Mouse (Mus musculus): Measurements from ENCODE around the gene Topaz1. TPM values are rescaled to one million over a fixed set of nuclear protein-coding genes. Genes with fewer than 3 reads are reported as not detected.

Topaz1 gene
- not detected for total RNA-seq (2023)

GRCm38 (mm10) chr9:122747060-122747459, at the start of gene Topaz1:
TSS of gene Topaz1 (plus strand) at chr9:122747346.

GRCm38 (mm10) chr9:122805053-122805844, 58.1 kb downstream of the Topaz1 start, which contains the start of gene Tcaim:
TSS of gene Tcaim (plus strand) at chr9:122805539.

DNA sequence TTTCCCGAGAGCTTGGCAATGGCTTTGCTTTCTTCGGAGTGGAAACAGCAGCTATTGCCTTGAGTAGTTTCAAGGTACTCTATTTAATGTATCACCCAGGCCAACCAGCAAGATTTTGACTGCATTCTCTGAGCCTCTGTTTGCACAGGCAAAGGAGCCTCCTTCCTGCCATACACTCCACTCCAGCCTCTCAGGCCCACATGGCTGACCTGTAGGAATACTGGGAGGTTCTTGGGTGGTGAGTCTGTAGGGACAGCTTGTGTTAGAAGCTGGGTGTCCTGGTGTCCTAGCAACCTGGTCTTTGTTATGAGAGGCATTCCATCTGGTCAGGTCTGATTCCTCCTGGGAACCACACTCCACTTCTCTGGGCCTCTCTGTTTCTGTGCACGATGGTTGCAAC, 96.6 kb downstream of the Topaz1 start, which contains the start of gene Gm35549:
Gene Gm35549, minus strand, starts transcription at position 276 of the 400 bp plus-strand sequence.

Other genes with a start within 250 kb of the Topaz1 start
- 1 to 10 TPM; 5.6 to 6.2 TPM for gene Tcaim, start 58.2 kb downstream of the Topaz1 start, total RNA-seq (2023)
- gene Gm35549, start 96.7 kb downstream of the Topaz1 start, total RNA-seq (2023) = not detected
- gene Zfp445, start 118.7 kb downstream of the Topaz1 start, total RNA-seq (2023) = 10 to 100 TPM; 84.5 to 96.6 TPM
- 1 to 10 TPM; 1.6 to 2.3 TPM for gene Zkscan7, start 138.3 kb downstream of the Topaz1 start, total RNA-seq (2023)
- gene Zfp105, start 175.7 kb downstream of the Topaz1 start, total RNA-seq (2023) = 1 to 10 TPM in 1 of 2 experiments, under 1 TPM in 1; 0.67 to 1.3 TPM
- 10 to 100 TPM; 28.4 to 38.9 TPM for gene 1110059G10Rik, start 203.7 kb downstream of the Topaz1 start, total RNA-seq (2023)
- gene Kif15, start 203.7 kb downstream of the Topaz1 start, total RNA-seq (2023) = 1 to 10 TPM; 2.9 to 3.4 TPM

Measured in monocyte, adult 59 days (primary cell).